Mouse (Mus musculus): ENCODE measurements around the gene Alms1.
A peak's percentile ranks its signal among the peaks of the same experiment; 100 is the strongest.
"Not testable (repeated sequence)": the region's sequence is repeated elsewhere in the genome, so short reads cannot be mapped to it uniquely, and the experiment has no call there.

The Alms1 gene

DNA sequence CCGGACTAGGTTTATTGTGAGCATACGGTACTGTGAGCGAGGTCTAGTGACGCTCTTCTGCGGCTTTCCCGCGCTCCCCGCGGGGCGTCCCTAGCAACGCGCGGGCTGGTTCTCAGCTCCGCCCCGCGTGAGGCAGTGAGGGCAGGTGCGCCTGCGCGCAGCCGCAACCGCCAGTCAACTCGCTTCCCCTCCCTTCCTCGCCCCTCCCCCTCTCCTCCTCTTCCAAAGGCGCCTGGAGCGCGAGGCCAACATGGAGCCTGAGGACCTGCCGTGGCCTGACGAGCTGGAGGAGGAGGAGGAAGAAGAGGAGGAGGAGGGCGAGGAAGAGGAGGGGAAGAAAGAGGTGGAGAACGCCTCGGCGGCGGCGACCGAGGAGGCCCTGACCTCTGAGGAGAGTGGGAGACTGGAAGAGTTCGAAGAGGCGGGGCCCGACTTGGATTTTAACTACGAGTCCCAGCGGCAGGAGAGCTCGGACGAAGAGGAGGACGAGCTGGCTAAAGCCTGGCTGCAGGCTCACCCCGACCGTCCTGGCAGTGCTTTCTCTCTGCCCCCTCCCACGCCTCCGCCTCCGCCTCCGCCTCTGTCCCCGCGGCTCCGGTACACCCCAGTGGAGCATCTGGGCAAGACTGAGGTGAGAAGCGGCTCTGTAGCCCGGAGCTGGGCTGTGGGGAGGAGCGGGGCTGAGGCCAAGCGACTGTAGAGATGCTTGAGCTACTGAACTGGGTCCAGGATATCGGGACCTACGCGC lies at the start of gene Alms1:
Gene Alms1 (plus strand): TSS at position 136 of the 748 bp plus-strand sequence.
- DNase-seq (ENCODE audit: low spot score): peak; percentile 89

DNA sequence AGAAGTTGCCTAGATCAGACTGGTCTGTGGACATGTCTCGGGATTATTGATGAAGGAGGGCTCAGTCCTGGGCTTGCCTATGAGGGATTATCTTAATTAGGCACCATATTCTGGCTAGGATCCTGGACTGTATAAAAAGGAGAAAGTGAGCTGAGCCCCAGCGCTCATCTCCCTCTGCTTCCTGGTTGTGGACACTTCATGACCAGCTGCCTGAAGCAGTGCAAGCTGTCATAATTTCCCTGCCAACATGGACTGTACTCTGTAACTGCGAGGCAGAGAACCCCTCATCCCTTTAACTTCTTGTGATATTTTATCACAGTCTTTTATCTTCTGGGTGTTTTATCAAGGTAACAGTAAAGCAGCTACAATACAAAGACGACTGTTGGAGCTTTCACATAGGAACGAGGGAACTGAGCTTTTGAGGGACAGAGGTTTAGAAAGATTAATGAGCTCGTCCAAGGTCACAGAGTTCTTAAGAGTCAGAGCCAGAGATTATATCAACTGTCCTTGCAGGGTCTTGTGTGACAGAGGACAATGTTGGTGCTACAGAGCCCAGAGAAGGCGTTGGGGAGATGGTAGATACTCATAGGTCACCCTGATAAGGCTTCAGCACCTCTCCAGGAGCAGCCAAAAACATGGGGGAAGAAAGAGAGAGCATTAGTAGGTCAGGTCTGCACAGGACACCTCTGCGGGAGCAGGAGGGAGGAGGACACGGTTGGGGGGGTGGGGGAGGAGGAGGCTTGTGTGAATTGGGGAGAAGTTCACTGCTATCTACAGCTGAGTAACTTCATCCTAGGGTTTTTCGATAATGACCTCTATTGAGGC lies 43.8 kb upstream of the Alms1 start:
- DNase-seq (ENCODE audit: low spot score): no peak

DNA sequence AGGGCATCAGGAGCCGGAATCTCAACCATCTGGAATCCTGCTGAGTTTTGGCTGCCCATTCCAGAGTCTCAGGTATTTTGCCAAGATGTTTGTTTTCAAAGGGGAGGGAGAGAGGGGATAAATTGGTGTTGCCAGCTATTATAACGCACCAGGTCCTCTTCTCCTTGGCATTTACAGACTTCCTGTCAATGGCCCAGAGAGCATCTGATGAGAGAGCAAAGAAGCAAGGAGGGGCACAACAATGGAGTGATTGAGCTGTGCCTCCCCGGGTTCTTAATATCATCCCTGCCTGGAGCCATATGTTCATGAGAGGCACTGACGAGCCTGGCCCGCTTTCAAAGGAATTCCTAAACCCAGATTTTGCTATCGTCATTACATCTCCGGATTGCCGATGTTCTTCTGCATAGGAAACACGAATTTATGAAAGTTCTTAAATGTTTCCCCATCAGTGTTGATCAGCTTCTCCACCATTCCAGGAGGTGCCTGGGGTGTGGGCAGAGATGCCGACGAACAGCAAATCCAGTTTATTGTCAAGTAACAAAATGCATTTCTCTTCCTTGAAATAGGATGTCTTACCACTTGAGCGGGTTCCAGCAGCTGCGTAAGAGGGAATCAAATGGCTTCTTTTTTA lies 43.0 kb upstream of the Alms1 start:
- DNase-seq (ENCODE audit: low spot score): no peak

DNA sequence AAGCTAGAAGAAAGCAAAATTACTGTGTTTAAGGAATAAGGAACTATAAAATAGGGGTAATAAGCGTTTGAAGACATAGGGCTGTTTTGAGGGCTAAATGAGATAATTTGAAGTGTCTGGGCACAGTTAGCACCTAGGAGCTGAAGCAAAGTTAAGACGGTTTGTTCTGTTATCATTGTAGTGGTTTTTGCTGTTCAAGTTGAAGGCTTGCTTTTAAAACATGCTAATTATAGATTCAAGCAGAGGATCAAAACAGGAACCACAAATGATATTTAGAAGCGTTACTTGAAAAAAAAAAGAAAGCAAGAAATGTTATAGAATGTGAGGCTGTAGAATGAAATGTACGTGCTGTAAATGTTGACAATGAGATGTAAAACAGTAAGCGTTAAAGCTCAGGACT lies 39.7 kb upstream of the Alms1 start:
- DNase-seq (ENCODE audit: low spot score): no peak

DNA sequence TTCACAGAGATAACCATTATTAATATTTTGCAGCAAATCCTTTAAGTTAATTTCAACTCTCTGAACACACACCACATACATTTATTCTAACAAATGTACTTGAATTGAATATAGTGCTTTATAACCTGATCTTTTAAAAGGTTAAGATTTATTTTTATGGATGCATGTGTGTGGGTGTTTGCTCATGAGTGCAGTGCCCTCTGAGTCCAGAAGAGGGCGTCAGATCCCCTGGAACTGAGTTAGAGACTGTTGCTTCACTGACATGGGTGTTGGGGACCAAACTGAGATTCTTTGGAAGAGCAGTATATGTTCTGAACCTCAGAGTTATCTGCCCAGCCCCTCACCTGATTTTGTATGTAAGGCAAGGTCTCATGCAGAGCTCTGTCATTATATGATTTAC lies 25.0 kb upstream of the Alms1 start:
- DNase-seq (ENCODE audit: low spot score): no peak

DNA sequence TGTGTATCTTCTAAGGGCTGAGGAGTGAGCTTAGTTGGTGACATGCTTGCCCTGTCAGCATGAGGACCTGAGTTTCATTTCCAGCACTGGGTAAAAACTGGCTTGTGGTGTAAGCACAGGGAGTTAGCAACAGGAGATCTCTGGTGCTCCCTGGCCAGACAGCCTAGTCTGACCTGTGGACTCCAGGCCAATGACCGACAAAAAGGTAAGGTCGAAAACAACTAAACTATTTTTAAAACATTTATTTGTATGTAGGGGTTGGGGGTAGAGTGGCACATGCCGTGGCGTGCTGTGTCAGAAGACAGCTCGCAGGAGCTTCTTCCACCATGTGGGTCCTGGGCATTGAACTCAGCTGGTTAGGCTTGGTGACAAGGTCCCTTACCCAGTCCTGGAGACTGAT lies 14.5 kb upstream of the Alms1 start:
- no peak for DNase-seq (ENCODE audit: low spot score)

DNA sequence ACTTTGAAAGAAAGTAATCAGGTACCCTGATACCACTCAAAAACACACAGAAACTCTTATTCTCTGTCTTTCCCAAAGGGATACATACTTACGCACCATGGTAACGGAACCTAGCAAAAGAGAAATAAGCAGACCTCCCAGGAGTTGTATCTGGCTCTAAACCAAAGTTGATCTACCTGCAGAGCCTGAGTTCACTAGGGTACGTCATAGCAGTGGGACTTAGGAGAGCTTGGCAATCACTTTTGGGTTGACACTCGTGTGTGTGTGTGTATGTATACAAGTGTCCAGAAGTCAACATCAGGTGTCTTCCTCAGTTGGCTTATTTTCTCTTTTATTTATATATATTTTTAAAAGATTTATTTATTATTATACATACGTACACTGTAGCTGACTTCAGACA lies 5.6 kb upstream of the Alms1 start:
- no peak for DNase-seq (ENCODE audit: low spot score)

DNA sequence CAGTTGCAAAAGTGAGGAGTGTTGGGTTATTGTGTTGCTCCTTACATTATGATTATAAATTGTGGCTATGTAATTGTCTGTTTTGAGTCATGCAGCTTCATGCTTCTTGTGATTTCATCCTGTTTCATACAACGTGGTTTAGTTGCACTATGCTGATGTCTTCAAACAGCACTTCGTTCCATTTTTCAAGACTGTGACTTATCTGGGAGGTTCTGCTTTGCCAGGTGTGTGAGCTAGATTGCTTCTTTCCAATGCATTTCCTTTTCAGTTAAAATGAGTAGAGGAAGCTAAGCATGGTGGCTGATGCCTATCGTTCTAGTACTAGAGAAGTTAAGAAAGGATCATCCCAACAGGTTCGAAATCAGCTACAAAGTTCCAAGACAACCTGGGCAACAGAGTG lies 2.7 kb upstream of the Alms1 start:
- no peak for DNase-seq (ENCODE audit: low spot score)

DNA sequence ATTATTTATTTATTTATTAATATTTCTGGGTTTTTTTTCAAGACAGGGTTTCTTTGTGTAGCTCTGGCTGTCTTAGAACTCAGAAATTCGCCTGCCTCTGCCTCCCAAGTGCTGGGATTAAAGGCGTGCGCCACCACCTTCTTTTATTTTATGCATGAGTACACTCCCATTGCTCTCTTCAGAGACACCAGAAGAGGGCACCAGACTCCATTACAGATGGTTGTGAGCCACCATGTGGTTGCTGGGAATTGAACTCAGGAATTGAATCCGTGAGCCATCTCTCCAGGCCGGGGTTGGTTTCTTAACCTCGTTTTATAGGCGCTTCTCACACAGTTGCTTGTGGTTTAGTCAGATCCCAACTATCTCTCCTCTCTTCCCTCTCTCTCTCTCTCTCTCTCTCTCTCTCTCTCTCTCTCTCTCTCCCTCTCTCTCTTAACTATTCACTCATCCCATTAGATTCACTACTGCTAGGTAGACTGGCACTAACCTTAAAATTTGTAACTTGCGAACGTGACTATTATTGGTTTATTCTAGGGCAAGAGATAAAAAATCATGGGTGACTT lies 445 bp upstream of the Alms1 start:
- no peak for DNase-seq (ENCODE audit: low spot score)

DNA sequence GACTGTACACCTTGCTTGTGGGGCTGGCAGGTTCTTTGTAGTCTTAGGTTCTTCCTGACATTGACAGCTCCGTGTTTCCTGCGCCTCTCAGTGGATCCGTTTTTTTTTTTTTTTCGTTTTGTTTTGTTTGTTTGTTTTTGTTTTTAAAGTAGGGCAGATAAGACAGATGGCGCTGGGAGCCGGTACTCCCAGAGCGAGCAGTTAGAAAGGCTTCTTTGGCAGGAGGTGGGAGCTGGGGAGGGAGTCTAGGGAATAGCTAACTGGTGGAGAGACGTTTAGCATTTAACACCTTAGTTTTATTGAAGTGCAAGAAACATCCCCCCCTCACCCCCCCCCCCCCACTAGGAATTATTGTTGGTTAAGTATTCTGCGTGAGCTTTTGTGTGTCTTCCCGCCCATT lies 833 bp downstream of the Alms1 start:
- DNase-seq (ENCODE audit: low spot score): no peak

DNA sequence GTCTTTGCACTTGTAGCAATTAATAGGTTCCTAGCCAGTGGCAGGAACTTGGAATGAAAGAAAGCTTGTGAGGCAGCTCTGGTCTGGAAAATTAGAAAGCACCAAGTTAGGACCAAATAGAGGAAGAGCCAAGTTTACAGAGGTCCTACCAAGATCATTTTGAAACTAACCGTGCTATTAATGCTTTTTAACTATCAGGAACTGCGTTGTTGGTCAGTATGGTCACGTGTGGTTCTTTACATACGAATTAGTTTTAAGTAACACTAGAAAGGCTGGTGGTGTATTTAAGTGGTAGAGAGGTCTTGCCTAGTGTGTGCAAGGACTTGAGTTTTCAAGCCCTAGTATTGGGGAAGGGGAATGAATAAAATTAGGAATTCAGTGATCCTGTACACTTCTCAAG lies 1.2 kb downstream of the Alms1 start:
- DNase-seq (ENCODE audit: low spot score): no peak

DNA sequence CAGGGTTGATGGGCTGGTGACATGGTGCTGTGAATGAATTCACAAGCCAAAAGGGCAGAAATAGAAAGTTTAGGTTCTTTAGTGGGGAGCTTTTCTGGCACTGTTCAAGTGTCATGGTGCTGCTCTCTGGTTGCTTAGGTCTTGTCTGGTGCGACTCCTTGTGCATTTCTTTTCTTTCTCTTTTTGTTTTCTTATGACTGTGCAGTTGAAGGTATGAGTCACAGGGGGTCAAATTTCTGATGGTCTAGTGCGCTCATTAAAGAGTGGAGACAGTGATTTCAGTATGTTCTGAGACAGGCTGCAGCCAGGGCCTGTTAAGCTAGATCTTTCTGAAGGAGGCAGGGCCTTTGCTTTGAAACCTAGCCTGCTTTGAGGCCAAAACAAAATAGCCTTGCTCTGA lies 2.8 kb downstream of the Alms1 start:
- no peak for DNase-seq (ENCODE audit: low spot score)

DNA sequence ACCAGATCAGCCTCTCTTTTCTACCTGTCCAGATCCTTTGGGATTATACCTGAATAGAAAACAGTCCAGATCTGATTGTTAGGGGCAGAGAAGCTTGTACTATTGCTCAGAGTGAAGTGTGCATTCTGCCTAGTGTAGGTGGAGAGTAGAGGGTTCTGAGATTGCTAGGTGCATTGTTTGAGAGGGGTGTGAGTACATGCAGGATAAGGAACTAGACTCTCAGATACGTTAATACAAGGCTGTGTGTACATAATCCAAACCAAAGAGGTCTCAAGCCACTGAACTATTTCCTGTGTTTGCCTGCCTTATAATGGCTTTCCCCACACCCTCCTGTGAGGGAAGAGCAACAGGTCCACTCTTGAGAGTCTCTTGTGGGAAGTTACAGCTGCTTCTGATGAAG lies 12.0 kb downstream of the Alms1 start:
- no peak for DNase-seq (ENCODE audit: low spot score)

DNA sequence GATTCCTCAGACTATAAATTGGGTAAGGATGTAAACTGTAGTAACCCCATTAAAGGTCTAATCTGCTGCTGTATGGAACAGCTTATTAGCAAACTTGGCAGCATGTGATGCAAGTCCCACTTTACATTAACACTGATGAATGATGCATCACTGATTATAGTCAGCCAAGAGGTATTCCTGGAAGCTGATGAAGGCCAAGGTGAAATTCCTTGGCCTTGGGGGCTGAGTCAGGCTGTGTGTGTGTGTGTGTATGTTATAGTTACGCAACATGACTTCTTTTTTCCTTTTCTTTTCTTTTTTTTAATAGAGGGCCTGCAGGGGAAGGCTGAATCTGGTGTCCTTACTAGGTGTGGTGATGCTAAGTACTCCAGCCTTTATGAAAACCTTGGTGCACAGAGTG lies 23.2 kb downstream of the Alms1 start:
- DNase-seq (ENCODE audit: low spot score): no peak

DNA sequence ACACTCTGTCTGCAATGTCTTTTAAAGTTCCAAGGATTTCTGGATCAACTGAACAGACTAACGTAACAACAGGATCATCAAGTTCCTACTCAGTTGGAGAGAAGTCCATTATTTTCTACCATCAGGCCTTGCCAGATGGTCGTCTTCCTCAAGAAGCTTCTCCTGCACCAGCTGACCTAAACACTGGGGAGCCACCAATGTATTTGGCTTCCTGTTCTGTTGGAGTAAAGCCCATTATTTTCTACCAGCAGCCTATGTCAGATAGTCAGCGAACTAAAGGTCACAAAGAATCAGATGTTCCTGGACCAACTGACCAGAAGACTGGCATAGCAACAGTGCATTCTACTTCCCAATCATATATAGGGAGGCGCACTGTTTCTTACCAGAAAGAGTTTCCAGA lies 33.5 kb downstream of the Alms1 start:
- no peak for DNase-seq (ENCODE audit: low spot score)

DNA sequence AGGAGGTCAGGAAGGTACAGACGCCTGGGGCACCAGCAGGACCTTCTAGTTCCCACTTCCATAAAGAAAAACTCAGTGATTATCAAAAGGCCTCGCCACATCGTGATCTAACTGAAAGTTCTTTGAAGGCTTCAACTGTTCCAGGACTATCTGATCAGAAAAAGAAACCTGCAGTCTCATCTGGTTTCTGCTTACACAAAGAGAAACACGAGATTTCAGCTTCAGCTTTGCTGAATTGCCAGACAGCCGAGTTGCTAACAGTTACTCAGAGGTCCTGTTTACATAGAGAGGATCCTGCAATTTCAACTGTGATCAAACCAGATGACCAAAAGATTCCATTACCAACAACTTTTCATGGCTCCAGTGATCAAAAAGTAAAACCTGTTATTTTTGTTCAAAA lies 34.3 kb downstream of the Alms1 start:
- DNase-seq (ENCODE audit: low spot score): no peak

DNA sequence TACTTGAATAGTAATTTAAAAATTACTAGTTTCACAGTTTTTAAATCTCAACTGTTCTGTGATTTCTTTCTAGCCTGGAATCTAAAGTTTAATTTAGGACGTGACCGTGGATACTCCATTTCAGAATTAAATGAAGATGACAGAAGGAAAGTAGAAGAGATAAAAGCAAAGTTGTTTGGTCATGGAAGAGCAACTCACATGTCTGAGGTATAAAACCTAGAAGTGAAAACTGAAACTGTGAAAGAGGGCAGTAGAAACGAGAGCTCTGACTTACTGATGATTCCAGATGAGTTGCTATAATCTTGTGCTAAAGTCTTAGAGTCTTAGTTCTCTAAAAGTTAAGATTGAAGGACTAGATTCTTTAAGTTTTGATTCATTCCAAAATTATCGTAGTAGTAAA lies 37.2 kb downstream of the Alms1 start:
- DNase-seq (ENCODE audit: low spot score): no peak

DNA sequence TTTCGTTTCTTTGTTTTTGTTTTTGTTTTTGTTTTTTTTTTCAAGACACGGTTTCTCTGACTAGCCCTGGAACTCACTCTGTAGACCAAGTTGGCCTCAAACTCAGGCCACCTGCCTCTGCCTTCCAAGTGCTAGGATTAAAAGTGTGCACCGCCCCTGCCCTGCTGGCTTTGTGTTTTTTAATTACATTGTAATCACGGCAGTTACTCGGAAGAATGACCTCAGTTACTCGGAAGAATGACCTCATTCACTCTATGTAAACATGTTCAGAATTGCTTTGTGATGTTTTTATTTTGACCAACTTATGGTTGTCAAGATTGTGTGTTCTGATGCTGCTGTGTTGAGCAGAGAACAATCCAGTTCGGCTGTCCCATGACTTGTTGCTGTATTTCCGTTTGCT lies 45.8 kb downstream of the Alms1 start:
- DNase-seq (ENCODE audit: low spot score): no peak

DNA sequence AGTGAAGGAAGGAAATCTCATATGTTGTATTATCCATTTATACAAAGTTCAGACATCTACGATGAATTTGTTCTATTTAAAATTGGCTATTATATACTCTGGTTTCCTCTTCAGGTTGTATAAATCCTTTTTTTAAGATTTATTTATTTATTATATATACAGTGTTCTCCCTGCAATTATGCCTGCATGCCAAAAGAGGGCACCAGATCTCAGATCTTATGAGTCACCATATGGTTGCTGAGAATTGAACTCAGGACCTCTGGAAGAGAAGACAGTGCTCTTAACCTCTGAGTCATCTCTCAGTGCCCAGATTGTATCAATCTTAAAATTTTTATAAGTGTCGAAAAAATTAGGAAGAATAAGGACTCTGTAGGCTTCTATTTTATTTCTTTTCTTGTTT lies 65.9 kb downstream of the Alms1 start:
- DNase-seq (ENCODE audit: low spot score): no peak

DNA sequence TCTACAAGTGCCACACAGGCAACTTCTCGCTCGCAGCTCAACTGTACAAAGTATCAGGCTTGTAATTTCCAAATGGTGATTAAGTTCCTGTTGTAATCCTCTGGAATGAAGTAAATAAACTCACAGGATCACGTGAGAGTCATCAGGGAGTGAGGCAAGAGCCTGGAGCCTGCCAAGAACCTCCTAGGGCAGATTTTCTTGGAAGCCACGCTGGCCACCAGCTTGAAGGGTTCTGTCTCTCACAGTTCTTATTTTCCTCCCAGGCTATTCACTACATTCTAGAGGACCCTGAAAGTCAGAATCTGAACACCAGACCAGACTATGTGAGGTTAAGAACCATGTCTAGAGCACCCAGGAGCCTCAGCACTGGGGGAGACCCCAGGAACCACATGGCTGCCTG lies 114.6 kb downstream of the Alms1 start:
- not testable (repeated sequence) for DNase-seq (ENCODE audit: low spot score)

DNA sequence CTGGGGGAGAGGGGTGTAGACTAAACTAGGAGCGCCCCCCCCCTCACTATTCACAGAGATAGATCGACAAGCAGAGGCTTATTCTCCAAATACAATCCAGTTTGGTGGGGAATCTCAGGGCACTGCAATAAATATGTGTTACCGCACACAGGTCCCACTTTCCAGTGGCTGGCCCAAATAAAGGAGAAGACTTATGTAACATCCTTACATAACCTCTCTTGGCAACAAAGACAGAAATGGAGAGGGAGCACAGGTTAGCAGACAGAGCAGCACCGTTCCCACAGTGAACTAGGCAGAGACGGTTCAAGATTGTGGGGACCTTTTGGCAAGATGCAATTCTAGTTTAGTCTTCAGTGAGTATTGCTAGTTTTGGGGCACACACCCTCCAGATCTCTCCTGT lies 121.9 kb downstream of the Alms1 start:
- DNase-seq (ENCODE audit: low spot score): not testable (repeated sequence)

DNA sequence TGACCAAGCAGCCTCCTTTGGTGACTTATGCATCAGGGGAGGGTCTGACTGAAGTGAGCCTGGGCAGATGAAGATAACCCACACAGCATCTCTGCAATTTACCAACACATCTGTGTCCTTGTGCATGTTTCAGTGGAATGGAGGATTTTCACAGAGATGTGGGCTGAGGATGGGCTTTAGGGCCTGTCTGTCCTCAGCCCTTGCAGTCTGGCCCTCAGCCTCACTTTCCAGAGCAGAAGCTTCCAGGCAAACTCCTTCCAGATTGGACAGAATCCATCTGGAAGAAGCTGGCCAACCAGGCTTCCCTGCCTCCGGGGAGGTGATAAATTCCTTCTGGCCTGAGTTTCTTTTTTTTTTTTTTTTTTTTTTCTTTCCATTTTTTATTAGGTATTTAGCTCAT lies 122.3 kb downstream of the Alms1 start:
- DNase-seq (ENCODE audit: low spot score): not testable (repeated sequence)

DNA sequence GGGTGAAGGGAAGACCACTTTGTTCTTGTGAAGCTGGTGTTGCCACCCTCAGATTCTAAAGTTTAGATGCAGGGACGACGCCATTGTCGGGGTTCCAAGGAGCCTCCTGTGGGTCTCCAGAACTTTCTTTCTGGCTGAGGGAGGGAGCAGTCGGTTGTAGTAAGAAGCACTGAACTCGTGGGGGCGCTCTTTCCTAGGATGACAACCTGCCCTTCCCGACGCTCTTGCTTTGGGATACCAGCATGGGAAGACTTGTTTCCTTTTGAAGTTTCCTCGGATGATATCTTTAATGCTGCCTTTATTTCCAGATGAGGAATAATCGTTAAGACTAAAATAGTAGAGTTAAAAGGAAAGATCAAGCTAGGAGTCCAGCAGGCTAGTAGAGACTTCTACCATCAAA lies 125.8 kb downstream of the Alms1 start, which contains the start of gene Nat8f7:
Gene Nat8f7 (minus strand): TSS at position 101 of the 400 bp plus-strand sequence.
- not testable (repeated sequence) for DNase-seq (ENCODE audit: low spot score)

Measured in spleen, adult 12 weeks (tissue).